Mouse (Mus musculus): Measurements from ENCODE around the gene Gm20388.
A peak's percentile ranks its signal among the peaks of the same experiment; 100 is the strongest.

Gm20388 gene

DNA sequence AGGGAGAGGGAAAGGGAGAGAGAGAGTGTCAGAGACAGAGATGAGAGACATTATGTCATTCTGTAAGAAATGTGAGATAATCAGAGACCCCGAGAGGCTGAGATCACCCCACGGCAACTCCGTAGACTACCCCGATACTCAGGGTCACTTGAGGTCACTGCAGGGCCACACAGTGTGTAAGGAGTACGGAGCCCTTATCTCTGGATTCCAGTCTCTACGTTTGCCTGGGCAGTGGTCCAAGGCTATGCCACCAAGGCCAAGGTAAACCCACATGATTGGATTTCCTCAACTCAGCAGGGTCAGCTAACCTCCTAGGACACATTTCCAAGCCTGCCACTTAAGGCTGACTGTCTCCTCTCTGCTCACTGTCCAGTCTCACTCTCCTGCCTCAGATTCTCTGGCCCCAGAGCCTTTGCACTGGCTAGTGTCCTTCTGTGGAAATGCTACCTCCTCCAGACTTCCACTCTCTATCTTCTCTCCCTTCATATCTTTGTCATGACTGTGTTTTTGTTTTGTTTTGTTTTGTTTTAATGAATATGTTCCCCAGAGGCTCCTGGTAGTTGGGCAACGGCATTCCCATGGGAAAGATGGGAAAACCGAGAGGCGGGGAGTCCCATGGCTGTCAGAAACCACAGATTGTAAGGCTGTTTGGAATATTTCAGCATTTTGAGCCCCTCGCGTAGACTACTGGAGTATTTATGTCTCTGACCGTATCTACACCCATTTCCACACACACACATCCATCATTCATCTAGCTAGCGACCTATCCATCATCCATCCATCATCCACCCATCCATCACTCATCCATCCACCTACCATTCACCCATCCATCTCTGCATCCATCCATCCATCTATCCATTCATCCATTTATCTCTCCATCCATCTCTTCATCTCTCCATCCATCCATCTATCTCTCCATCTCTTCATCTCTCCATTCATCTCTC is 2745.7 kb downstream of the Gm20388 start:
- DNase-seq (ENCODE audit: low read depth in 2 of 2, low spot score in 2 of 2), result no peak

DNA sequence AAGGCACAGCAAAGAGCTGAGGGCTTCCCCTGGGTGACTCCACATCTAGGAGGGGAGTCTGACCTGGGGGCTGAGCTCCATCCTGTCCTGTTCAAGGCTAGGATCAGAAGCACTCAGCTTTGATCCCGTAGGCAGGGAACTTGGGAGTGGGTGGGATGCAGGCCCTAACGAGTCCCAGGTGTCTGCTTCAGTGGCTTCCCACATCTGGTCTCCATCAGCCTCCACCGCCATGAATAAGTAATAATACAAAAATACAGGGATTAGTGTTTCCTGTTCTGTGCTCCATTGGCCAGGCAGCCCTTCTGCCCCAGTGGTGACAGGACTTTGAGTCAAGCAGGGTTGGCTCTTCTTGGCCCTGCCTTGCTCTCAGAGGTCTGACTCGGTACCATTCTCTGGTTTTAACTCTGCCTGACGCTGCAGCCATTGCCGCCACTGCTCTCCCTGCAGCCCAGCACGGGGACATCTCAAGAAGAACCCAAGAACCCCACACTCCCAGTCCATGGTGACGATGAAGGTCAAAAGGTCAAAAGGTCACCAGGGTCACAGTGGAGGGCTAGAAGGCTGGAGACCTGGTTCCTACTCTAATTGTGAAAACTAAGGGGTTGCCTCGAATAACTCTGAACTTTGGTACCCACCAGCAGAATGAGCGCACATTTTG is 2747.6 kb downstream of the Gm20388 start:
- no peak for DNase-seq (ENCODE audit: low read depth in 2 of 2, low spot score in 2 of 2)

GRCm38 (mm10) chr8:122658807-122659160 is 2748.1 kb downstream of the Gm20388 start:
- no peak for DNase-seq (ENCODE audit: low read depth in 2 of 2, low spot score in 2 of 2)

GRCm38 (mm10) chr8:122660022-122660421 is 2749.4 kb downstream of the Gm20388 start:
- DNase-seq (ENCODE audit: low read depth in 2 of 2, low spot score in 2 of 2), result peak; percentile 20 to 57

- DNase-seq (ENCODE audit: low read depth in 2 of 2, low spot score in 2 of 2), result no peak
Observed at GRCm38 (mm10) chr8:122661138-122661537, 2750.5 kb downstream of the Gm20388 start.

DNA sequence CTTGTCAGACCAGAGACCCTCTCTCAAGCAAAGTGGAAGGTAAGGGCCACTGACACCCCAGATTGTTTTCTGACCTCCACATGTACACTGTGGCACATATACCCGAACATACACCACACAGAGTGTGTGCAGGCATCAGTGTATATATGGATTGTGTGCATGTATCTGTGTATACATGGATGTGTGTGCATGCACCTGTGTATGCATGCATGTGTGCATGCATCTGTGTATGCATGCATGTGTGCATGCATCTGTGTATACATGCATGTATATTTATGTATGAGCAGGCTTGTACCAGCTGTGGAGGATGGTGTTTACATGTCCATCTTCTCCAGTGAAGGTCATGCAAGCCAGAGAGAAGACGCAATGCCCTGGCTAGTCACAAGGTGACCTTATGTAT is 2751.3 kb downstream of the Gm20388 start:
- DNase-seq (ENCODE audit: low read depth in 2 of 2, low spot score in 2 of 2), result no peak

DNA sequence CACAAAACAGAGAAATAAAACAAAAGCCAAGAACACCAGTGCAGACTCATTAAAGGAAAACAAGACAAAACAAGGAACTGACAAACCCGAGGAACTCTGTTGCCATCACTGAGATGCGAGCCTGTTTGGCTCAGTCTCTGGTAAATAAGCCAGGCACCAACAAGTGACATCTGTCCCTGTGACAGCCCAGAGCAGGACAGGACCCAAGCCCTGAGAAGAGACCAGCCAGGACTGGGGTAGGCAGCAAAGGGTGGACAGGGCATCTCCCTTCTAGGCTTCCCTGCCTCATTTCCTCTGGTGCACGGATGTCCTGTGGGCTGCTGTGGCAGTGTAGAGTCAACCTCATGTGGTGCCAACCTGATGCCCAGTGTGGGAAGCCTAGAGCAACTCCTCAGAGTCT is 2752.5 kb downstream of the Gm20388 start:
- DNase-seq (ENCODE audit: low read depth in 2 of 2, low spot score in 2 of 2), result no peak

GRCm38 (mm10) chr8:122663670-122664069 is 2753.0 kb downstream of the Gm20388 start:
- no peak for DNase-seq (ENCODE audit: low read depth in 2 of 2, low spot score in 2 of 2)

DNA sequence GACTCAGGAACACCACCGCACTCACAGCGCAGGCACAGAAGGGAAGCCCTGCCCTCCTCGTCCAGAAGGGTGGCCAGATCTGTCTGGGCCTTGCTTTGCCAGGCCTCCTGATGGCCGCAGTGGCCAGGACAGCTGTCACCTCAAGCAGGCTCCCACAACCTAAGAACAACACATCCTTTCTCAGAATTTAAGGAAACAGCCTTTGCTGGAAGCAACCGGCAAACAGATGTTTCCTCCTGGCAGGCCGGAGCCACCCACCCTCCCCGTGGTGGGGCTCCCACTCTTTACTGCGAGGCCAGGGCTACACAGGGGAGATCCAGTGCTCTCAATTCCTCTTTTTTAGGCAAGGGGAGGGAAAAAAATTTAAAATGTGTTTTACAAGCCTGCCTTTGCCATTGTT is 2754.6 kb downstream of the Gm20388 start:
- no peak for DNase-seq (ENCODE audit: low read depth in 2 of 2, low spot score in 2 of 2)

GRCm38 (mm10) chr8:122665667-122666316 is 2755.2 kb downstream of the Gm20388 start:
- no peak for DNase-seq (ENCODE audit: low read depth in 2 of 2, low spot score in 2 of 2)

DNA sequence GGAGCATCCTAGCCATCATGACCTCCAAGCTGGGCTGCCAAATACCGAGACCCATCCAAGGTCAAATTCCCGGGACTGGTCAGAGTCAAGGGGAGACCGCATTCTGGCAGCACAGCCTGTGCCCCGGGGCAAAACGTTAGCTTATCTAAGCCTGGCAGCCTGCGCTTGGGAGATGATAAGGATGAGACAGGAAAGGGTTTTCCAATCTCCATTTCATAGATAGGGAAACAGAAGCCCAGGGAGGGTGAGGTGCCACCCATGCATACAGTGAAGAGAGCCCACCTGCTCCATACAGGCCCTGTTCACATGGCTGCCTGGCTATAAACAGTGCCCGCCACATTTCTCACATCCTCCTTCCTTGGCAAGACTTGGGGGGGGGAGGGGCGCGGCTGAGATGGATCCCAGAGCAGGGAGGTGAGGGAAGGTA is 2755.7 kb downstream of the Gm20388 start:
- DNase-seq (ENCODE audit: low read depth in 2 of 2, low spot score in 2 of 2), result no peak

DNA sequence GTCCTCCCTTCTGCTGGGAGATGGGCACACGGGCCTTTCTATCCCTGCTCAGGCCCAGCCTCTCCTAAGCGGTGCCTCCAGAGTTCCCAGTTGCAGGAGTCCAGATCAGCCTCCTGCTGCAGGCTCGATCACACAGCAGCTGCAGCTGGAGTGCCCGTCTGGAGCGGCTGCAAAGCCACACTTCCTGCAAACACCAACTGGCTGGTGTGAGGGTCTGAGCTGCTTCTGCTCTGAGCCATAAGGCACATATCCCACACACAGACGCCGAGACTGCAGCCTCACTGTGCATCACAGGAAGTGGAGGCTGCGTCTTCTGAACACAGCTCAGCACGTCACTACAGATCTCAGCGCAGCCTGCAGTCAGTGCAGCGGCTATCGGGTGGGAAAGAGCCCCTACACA is 2756.2 kb downstream of the Gm20388 start:
- peak in 1 of 2 experiments; percentile 16 for DNase-seq (ENCODE audit: low read depth in 2 of 2, low spot score in 2 of 2)

DNA sequence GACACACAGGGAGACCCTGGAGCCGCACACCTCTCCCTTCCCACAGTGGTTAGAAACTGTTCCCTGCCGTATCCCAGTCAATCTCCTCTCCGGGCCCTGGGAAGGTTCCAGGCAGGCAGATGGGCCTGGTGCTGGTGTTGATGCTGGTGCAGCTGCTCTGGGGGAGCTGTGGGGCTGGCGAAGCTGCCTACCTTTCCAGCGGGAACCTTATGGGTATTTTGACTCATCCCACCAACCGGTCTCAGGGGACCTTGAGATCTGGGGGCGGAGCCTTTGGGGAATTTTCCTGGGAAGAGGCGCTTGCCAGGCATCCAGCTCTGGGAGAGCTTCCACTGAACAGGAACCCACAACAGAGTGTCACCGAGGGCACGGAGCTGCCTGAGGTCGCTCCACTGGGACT is 2757.2 kb downstream of the Gm20388 start:
- DNase-seq (ENCODE audit: low read depth in 2 of 2, low spot score in 2 of 2), result no peak

GRCm38 (mm10) chr8:122669370-122669769 is 2758.7 kb downstream of the Gm20388 start:
- DNase-seq (ENCODE audit: low read depth in 2 of 2, low spot score in 2 of 2), result no peak

DNA sequence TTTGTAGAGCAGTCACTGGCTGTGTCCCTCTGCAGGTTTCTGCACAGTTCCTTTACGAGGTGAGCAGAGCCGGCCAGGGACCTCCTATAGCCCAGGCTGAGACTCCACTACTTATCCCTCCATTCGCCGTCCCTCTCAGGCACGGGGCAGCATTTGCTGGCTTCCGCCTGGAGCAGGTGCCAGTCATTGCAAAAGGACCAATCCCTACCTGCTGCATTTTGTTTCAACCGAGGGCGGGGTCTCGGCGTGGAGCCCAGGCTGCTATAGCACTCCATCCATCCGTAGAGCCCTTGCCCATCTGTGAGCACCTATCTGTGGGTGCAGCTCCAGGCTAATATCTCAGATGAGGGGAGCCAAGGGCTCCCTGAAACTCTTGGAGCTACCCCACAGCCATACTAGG is 2759.4 kb downstream of the Gm20388 start:
- DNase-seq (ENCODE audit: low read depth in 2 of 2, low spot score in 2 of 2), result no peak

GRCm38 (mm10) chr8:122670718-122671117 is 2760.1 kb downstream of the Gm20388 start:
- DNase-seq (ENCODE audit: low read depth in 2 of 2, low spot score in 2 of 2), result no peak

GRCm38 (mm10) chr8:122671894-122672293 is 2761.3 kb downstream of the Gm20388 start:
- no peak for DNase-seq (ENCODE audit: low read depth in 2 of 2, low spot score in 2 of 2)

DNA sequence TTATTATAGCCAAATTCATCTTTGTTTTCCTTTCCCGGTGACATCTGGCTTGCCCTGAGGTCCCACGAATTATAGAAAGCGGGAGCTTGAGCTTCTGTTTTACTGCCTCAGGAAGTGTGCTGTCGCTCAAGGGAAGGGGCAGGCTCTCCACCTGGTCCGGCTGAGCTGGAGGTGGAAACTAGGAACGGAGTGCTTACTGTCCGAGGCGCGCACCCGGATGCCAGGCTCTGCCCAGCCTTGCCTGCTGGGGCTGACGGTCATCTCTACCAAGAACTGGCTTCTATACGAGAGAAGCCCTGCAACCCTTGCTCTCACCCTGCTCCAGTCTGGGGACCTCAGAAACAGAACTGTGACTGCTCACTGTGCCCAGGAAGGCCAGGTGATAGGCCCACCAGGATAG is 2763.3 kb downstream of the Gm20388 start:
- DNase-seq (ENCODE audit: low read depth in 2 of 2, low spot score in 2 of 2), result no peak

DNA sequence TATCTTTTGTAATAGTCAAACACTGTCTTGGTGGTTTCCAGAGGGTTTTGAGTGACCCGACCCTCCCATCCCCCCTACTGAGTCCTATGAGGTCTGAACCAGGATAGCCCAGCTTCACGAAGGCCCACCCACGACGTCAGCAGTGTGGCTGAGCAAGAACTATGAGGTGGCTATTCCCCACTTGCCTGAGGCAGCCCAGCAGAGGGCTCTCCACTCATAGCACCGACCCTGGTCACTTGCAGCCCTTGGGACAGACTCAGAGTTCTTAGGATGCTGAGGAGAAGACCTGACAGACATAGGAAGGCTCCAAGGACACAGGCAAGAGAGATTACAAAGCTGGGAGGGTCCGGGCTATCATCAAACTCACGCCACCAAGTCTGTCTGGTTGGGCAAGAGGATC is 2764.4 kb downstream of the Gm20388 start:
- DNase-seq (ENCODE audit: low read depth in 2 of 2, low spot score in 2 of 2), result no peak

DNA sequence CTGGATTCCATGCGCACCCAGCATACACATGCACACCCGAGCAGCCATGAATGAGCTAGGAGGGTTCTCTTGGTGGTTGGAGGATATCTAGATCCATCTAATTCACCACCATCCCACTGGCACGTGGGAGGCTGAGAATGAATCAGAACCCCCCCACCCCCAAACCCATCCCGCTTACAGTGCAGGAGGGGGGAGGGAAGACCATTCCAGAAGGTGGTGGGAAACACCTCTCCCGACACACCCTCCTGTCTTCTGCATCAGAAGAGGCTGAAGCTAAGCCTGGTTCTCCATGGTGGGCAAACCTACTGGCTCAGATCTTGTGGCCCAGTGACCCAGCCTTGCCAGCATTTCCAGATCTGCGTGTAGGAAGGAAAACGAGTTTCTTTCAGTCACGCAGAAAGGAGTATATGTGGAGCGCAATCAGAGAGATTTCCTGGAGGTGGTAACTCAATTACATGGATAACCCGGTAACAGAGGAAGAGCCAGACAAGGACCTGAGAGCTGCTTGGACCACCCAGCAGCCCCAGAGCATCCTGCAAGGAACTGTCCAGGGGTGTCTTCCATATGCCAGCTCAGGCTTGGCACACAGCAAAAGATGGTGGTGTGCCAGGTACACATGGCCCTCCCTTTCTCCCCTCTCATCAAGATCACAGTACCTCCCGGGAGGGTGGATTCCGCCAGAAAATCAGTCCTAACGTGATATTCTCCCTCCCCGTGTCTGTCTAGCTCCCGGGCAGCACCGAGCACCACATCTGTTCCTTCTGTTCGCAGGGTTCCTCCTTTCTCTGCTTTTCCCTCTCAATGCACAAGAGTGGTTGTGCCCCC is 2765.2 kb downstream of the Gm20388 start:
- DNase-seq (ENCODE audit: low read depth in 2 of 2, low spot score in 2 of 2), result no peak
